Mouse (Mus musculus) stomach, postnatal 0 days (tissue): ENCODE data around the gene Trpt1. TPM values are rescaled to one million over a fixed set of nuclear protein-coding genes. Genes with fewer than 3 reads are reported as not detected.

Source experiments
- ATAC-seq: fragments of 200-750 bp; cut with Nextera tagmentation; 2 replicates; pipeline ENCODE4 v1.8.0; 2017; ENCODE audit not compliant: low FRiP score, low TSS enrichment
- DNase-seq: peaks from one replicate; pipeline ENCODE4 v3.0.0-alpha.2; 2016; ENCODE audit warnings: low spot score
- H3K27ac ChIP-seq: fragments of 300-500 bp; sonication (generic); replicated peaks from 2 replicates; pipeline ENCODE4 v1.5.1; 2014; ENCODE audit warnings: mild to moderate bottlenecking, control low read depth
- H3K27me3 ChIP-seq: fragments of 300-500 bp; sonication (generic); 2 replicates; pipeline ENCODE4 v1.6.1; 2014; ENCODE audit warnings: low read length; ENCODE audit not compliant: control insufficient read depth, insufficient read depth
- H3K36me3 ChIP-seq: fragments of 300-500 bp; sonication (generic); 2 replicates; pipeline ENCODE4 v1.6.1; 2014; ENCODE audit warnings: low read length, mixed read lengths; ENCODE audit not compliant: control insufficient read depth, insufficient read depth
- H3K4me1 ChIP-seq: fragments of 300-500 bp; sonication (generic); replicated peaks from 2 replicates; pipeline ENCODE4 v1.6.1; 2014; ENCODE audit warnings: antibody characterized with exemption; ENCODE audit not compliant: control insufficient read depth, insufficient read depth
- H3K4me2 ChIP-seq: fragments of 300-500 bp; sonication (generic); replicated peaks from 2 replicates; pipeline ENCODE4 v1.6.1; 2014; ENCODE audit warnings: low read depth, mild to moderate bottlenecking, control low read depth, moderate library complexity
- H3K4me3 ChIP-seq: fragments of 300-500 bp; sonication (generic); 2 replicates; pipeline ENCODE4 v1.5.1; 2014; ENCODE audit warnings: low read depth, low read length, control low read depth
- H3K9ac ChIP-seq: fragments of 300-500 bp; sonication (generic); 2 replicates; pipeline ENCODE4 v1.6.1; 2014; ENCODE audit warnings: mild to moderate bottlenecking, low read length, control low read depth, mixed read lengths
- H3K9me3 ChIP-seq: fragments of 300-500 bp; sonication (generic); 2 replicates; pipeline ENCODE4 v1.6.1; 2016; ENCODE audit warnings: low read length; ENCODE audit not compliant: control insufficient read depth
- CTCF ChIP-seq: IDR thresholded peaks from 2 replicates; pipeline ENCODE4 v1.5.1; 2016; ENCODE audit warnings: antibody characterized with exemption, low read depth, mild to moderate bottlenecking, moderate library complexity
- EP300 ChIP-seq: optimal IDR thresholded peaks from 2 replicates; pipeline ENCODE3; 2016; ENCODE audit warnings: antibody characterized with exemption
- WGBS: fragments of 180-500 bp; shearing (Covaris S2); extraction: QIAGEN DNeasy Blood & Tissue Kit; methylation state at CpG from one replicate; pipeline ENCODE4 v1.1.7; 2014; 5-methylcytosine and 5-hydroxymethylcytosine counted together
- polyA plus RNA-seq: library from polyadenylated mRNA; unstranded; fragments of >200 nt; fragmentation: Nextera tagmentation; extraction: Ambion mirVana; gene quantifications from 2 replicates; pipeline ENCODE4 v1.2.1, GENCODE M21; 2015

Gene Trpt1
- polyA plus RNA-seq, 1 experiment from 2014 or later, result 10.0 TPM

GRCm38 (mm10) chr19:7044706-7045105 lies 48.8 kb downstream of the Trpt1 start:
- peaks cover 3% of the 10 kb centered on the region; the same call in 1 of the 2 replicates for H3K4me1 ChIP-seq
- no peaks in the 10 kb centered on the region for H3K36me3 ChIP-seq
- H3K4me3 ChIP-seq, result no peak overlapping the region
- 47% methylated on average over 4 of the region's 4 CpGs for WGBS
- DNase-seq, result no peak
- ATAC-seq, result no peak
- TF ChIP-seq EP300 (no peak), CTCF (no peak)
- H3K9ac ChIP-seq, result no peak overlapping the region
- H3K27me3 ChIP-seq, result no peaks in the 10 kb centered on the region
- H3K9me3 ChIP-seq, result no peaks in the 10 kb centered on the region
- H3K4me2 ChIP-seq, result no peak overlapping the region
- no peak overlapping the region for H3K27ac ChIP-seq

Other genes starting within 250 kb of the Trpt1 start
- 34.7 and 34.9 TPM in 2 replicates for gene Rps6ka4, start 155.5 kb upstream of the Trpt1 start, polyA plus RNA-seq
- gene Ccdc88b, start 137.9 kb upstream of the Trpt1 start, polyA plus RNA-seq, result 0.34 and 0.45 TPM in 2 replicates
- gene Trmt112, start 86.4 kb upstream of the Trpt1 start, polyA plus RNA-seq, result 75.8 and 85.9 TPM in 2 replicates
- 537 and 559 TPM in 2 replicates for gene Prdx5, start 86.0 kb upstream of the Trpt1 start, polyA plus RNA-seq
- gene Esrra, start 74.3 kb upstream of the Trpt1 start, polyA plus RNA-seq, result 20.4 and 20.8 TPM in 2 replicates
- gene Catsperz, start 70.8 kb upstream of the Trpt1 start, polyA plus RNA-seq, result 3.7 and 4.5 TPM in 2 replicates
- gene Kcnk4, start 61.6 kb upstream of the Trpt1 start, polyA plus RNA-seq, result 0.75 and 0.98 TPM in 2 replicates
- 79.0 and 82.8 TPM in 2 replicates for gene Bad, start 54.3 kb upstream of the Trpt1 start, polyA plus RNA-seq
- 24.7 and 28.7 TPM in 2 replicates for gene Gpr137, start 53.7 kb upstream of the Trpt1 start, polyA plus RNA-seq
- 143 and 148 TPM in 2 replicates for gene Ppp1r14b, start 21.2 kb upstream of the Trpt1 start, polyA plus RNA-seq
- 30.0 and 33.2 TPM in 2 replicates for gene Plcb3, start 19.7 kb upstream of the Trpt1 start, polyA plus RNA-seq
- 130 and 134 TPM in 2 replicates for gene Fkbp2, start 15.6 kb upstream of the Trpt1 start, polyA plus RNA-seq
- gene Vegfb, start 8.5 kb upstream of the Trpt1 start, polyA plus RNA-seq, result 26.2 and 28.0 TPM in 2 replicates
- gene Dnajc4, start 3.6 kb upstream of the Trpt1 start, polyA plus RNA-seq, result 33.0 and 37.2 TPM in 2 replicates
- 21.1 and 21.2 TPM in 2 replicates for gene Nudt22, start within 50 bp of the Trpt1 start, polyA plus RNA-seq
- gene Fermt3, start 23.3 kb downstream of the Trpt1 start, polyA plus RNA-seq, result 7.6 and 8.1 TPM in 2 replicates
- 67.9 and 69.7 TPM in 2 replicates for gene Stip1, start 43.8 kb downstream of the Trpt1 start, polyA plus RNA-seq
- gene Macrod1, start 60.7 kb downstream of the Trpt1 start, polyA plus RNA-seq, result 16.8 and 20.5 TPM in 2 replicates
- gene Flrt1, start 109.6 kb downstream of the Trpt1 start, polyA plus RNA-seq, result 1.1 and 1.6 TPM in 2 replicates
- 121 and 126 TPM in 2 replicates for gene Otub1, start 210.2 kb downstream of the Trpt1 start, polyA plus RNA-seq
- gene Cox8a, start 221.5 kb downstream of the Trpt1 start, polyA plus RNA-seq, result 1,651 and 1,766 TPM in 2 replicates
- 20.1 and 20.5 TPM in 2 replicates for gene Naa40, start 245.1 kb downstream of the Trpt1 start, polyA plus RNA-seq